Mouse (Mus musculus) CH12.LX (cell line): ENCODE data around the gene Htr6. TPM values are rescaled to one million over a fixed set of nuclear protein-coding genes. Genes with fewer than 3 reads are reported as not detected.

Experiments used
- DNase-seq: peaks from one replicate; pipeline ENCODE4 v3.0.0-alpha.2; 2013; ENCODE audit errors: extremely low read depth
- H3K27ac ChIP-seq: 2 replicates; pipeline ENCODE4 v1.5.1; 2012; ENCODE audit warnings: low read depth, mild to moderate bottlenecking, control low read depth, moderate library complexity; ENCODE audit not compliant: insufficient read depth
- H3K27me3 ChIP-seq: replicated peaks from 2 replicates; pipeline ENCODE3; 2012; ENCODE audit warnings: inconsistent platforms
- H3K36me3 ChIP-seq, 2 experiments: replicated peaks in 1 of 2; 2 replicates each; pipeline versions ENCODE3 to v1.6.1; 2012; ENCODE audit warnings: inconsistent platforms in 1 of 2, low read length in 1 of 2, mild to moderate bottlenecking in 1 of 2, mixed read lengths in 1 of 2, moderate library complexity in 1 of 2; ENCODE audit not compliant: control insufficient read depth in 1 of 2, insufficient read depth in 1 of 2
- H3K4me1 ChIP-seq, 2 experiments: 2 replicates each; pipeline ENCODE4 v1.6.1; 2012; ENCODE audit warnings: inconsistent platforms in 1 of 2, moderate library complexity in 1 of 2; ENCODE audit not compliant: insufficient read depth in 2 of 2, control insufficient read depth in 1 of 2
- H3K4me2 ChIP-seq: 2 replicates; pipeline ENCODE4 v1.6.1; 2012; ENCODE audit warnings: low read depth, mild to moderate bottlenecking, control low read depth; ENCODE audit not compliant: poor library complexity, insufficient read depth, severe bottlenecking
- H3K4me3 ChIP-seq, 3 experiments: fragments of 150-350 bp in 1 of 3; sonication (generic) in 1 of 3; replicated peaks in 1 of 3; 2 replicates each; pipeline versions ENCODE3 to v1.5.1; 2011 to 2012; ENCODE audit warnings: low read depth in 2 of 3, low read length in 2 of 3, mild to moderate bottlenecking in 2 of 3, moderate library complexity in 2 of 3, control low read depth in 1 of 3, improper control_type of control experiment in 1 of 3, inconsistent platforms in 1 of 3, mixed read lengths in 1 of 3; ENCODE audit not compliant: poor library complexity in 1 of 3
- H3K79me2 ChIP-seq: replicated peaks from 2 replicates; pipeline ENCODE4 v1.6.1; 2012; ENCODE audit warnings: mild to moderate bottlenecking, moderate library complexity; ENCODE audit not compliant: control insufficient read depth, poor library complexity, insufficient read depth, severe bottlenecking; ENCODE audit errors: extremely low read depth
- H3K9ac ChIP-seq: 2 replicates; pipeline ENCODE4 v1.6.1; 2012; ENCODE audit warnings: low read depth, mild to moderate bottlenecking, control low read depth, moderate library complexity; ENCODE audit not compliant: insufficient read depth
- H3K9me3 ChIP-seq: replicated peaks from 2 replicates; pipeline ENCODE3; 2012; ENCODE audit warnings: low read length, inconsistent platforms, mixed read lengths
- CHD1 ChIP-seq: IDR thresholded peaks from 2 replicates; pipeline ENCODE4 v1.6.1; 2012; ENCODE audit warnings: low read depth, low read length, improper control_type of control experiment, inconsistent platforms
- CHD2 ChIP-seq: IDR thresholded peaks from 2 replicates; pipeline ENCODE4 v1.6.1; 2011; ENCODE audit warnings: low read length, improper control_type of control experiment
- E2F4 ChIP-seq: IDR thresholded peaks from 2 replicates; pipeline ENCODE4 v1.6.1; 2011; ENCODE audit warnings: low read depth, low read length, improper control_type of control experiment; ENCODE audit not compliant: insufficient replicate concordance
- ELF1 ChIP-seq: IDR thresholded peaks from 2 replicates; pipeline ENCODE4 v1.6.1; 2014; ENCODE audit warnings: low read depth, mild to moderate bottlenecking, inconsistent platforms, low read length, improper control_type of control experiment
- EP300 ChIP-seq: IDR thresholded peaks from 2 replicates; pipeline ENCODE4 v1.6.1; 2011; ENCODE audit warnings: low read length, improper control_type of control experiment
- GABPA ChIP-seq: IDR thresholded peaks from 2 replicates; pipeline ENCODE4 v1.6.1; 2012; ENCODE audit warnings: low read depth, low read length, improper control_type of control experiment, inconsistent platforms; ENCODE audit not compliant: insufficient replicate concordance
- IRF4 ChIP-seq: IDR thresholded peaks from 2 replicates; pipeline ENCODE4 v1.6.1; 2014; ENCODE audit warnings: low read depth, mild to moderate bottlenecking, inconsistent platforms, low read length, improper control_type of control experiment
- JUN ChIP-seq: IDR thresholded peaks from 2 replicates; pipeline ENCODE4 v1.6.1; 2011; ENCODE audit warnings: low read depth, mild to moderate bottlenecking, low read length, improper control_type of control experiment, moderate library complexity; ENCODE audit not compliant: insufficient read depth
- KAT2A ChIP-seq: IDR thresholded peaks from 2 replicates; pipeline ENCODE4 v1.6.1; 2012; ENCODE audit warnings: low read length, improper control_type of control experiment, inconsistent platforms; ENCODE audit not compliant: insufficient replicate concordance
- MAX ChIP-seq: IDR thresholded peaks from 2 replicates; pipeline ENCODE4 v1.6.1; 2011; ENCODE audit warnings: low read length, improper control_type of control experiment
- MAZ ChIP-seq: IDR thresholded peaks from 2 replicates; pipeline ENCODE4 v1.6.1; 2012; ENCODE audit warnings: low read depth, mild to moderate bottlenecking, inconsistent platforms, low read length, improper control_type of control experiment, moderate library complexity
- MEF2A ChIP-seq: IDR thresholded peaks from 2 replicates; pipeline ENCODE4 v1.6.1; 2014; ENCODE audit warnings: low read depth, mild to moderate bottlenecking, inconsistent platforms, low read length, improper control_type of control experiment, borderline replicate concordance
- MXI1 ChIP-seq: IDR thresholded peaks from 2 replicates; pipeline ENCODE4 v1.6.1; 2011; ENCODE audit warnings: mild to moderate bottlenecking, low read depth, low read length, improper control_type of control experiment
- MYC ChIP-seq: IDR thresholded peaks from 2 replicates; pipeline ENCODE4 v1.6.1; 2011; ENCODE audit warnings: low read depth, mild to moderate bottlenecking, improper control_type of control experiment, low read length
- NRF1 ChIP-seq: IDR thresholded peaks from 2 replicates; pipeline ENCODE4 v1.6.1; 2014; ENCODE audit warnings: low read depth, mild to moderate bottlenecking, inconsistent platforms, low read length, improper control_type of control experiment, moderate library complexity
- POLR2AphosphoS2 ChIP-seq: IDR thresholded peaks from 2 replicates; pipeline ENCODE4 v1.6.1; 2011; ENCODE audit warnings: low read depth, low read length, improper control_type of control experiment
- RAD21 ChIP-seq: IDR thresholded peaks from 2 replicates; pipeline ENCODE4 v1.6.1; 2011; ENCODE audit warnings: low read depth, mild to moderate bottlenecking, low read length, improper control_type of control experiment, moderate library complexity
- RCOR1 ChIP-seq: conservative IDR thresholded peaks from 2 replicates; pipeline ENCODE4 v1.6.1; 2012; ENCODE audit warnings: low read depth, mild to moderate bottlenecking, inconsistent platforms, low read length, improper control_type of control experiment
- TBP ChIP-seq: conservative IDR thresholded peaks from 2 replicates; pipeline ENCODE4 v1.6.1; 2011; ENCODE audit warnings: low read depth, low read length, improper control_type of control experiment
- UBTF ChIP-seq: IDR thresholded peaks from 2 replicates; pipeline ENCODE4 v1.6.1; 2012; ENCODE audit warnings: low read depth, mild to moderate bottlenecking, inconsistent platforms, low read length, improper control_type of control experiment, moderate library complexity
- USF1 ChIP-seq: IDR thresholded peaks from 2 replicates; pipeline ENCODE4 v1.6.1; 2014; ENCODE audit warnings: low read depth, mild to moderate bottlenecking, inconsistent platforms, low read length, improper control_type of control experiment
- ZMIZ1 ChIP-seq: IDR thresholded peaks from 2 replicates; pipeline ENCODE4 v1.6.1; 2012; ENCODE audit warnings: low read depth, mild to moderate bottlenecking, inconsistent platforms, low read length, improper control_type of control experiment
- ZNF384 ChIP-seq: IDR thresholded peaks from 2 replicates; pipeline ENCODE4 v1.6.1; 2012; ENCODE audit warnings: low read depth, low read length, improper control_type of control experiment, inconsistent platforms
- dilution Hi-C: fragments of 300-500 bp; cut with MboI; formaldehyde crosslinking; loops from 2 replicates; pipeline ENCODE4 v1.14.3; 2020; ENCODE audit warnings: low sequenced_read_pairs; ENCODE audit not compliant: extremely low pct_unique_long_range_greater_than_20kb, extremely low pct_ligation_motif_present
- in situ Hi-C: fragments of 300-500 bp; cut with MboI; formaldehyde crosslinking; loops from 3 replicates; pipeline ENCODE4 v1.14.3; 2019; ENCODE audit warnings: low sequenced_read_pairs, low pct_ligation_motif_present, low pct_unique_long_range_greater_than_20kb, mixed read lengths
- polyA plus RNA-seq: library from polyadenylated mRNA; unstranded; fragments of >175 nt; gene quantifications from 2 replicates; pipeline ENCODE4 v1.2.1, GENCODE M21; 2012; ENCODE audit warnings: low read depth; ENCODE audit not compliant: insufficient read length
- total RNA-seq, 2 experiments: library from RNA; depleted of rRNA; stranded (reverse); fragments of 300-350 nt in 1 of 2; fragments of >200 nt in 1 of 2; gene quantifications; 2 replicates each; pipeline ENCODE4 v1.2.3; 2012 to 2014

Gene Htr6
- total and polyA plus RNA-seq, 3 experiments, result not detected

GRCm38 (mm10) chr4:139122557-139122956, 47.2 kb upstream of the Htr6 start:
- Histone ChIP-seq H3K36me3 (peaks cover 3 to 39% of the 10 kb centered on the region in 2 experiments), H3K79me2 (peaks cover 91% of the 10 kb centered on the region), H3K9me3 (peaks cover 10% of the 10 kb centered on the region), H3K4me1 (peaks cover 4 to 50% of the 10 kb centered on the region in 2 experiments; a peak in 3 of 4 replicates), H3K4me3 (no peak overlapping the region), H3K4me2 (no peak overlapping the region), H3K9ac (no peak overlapping the region), H3K27me3 (no peaks in the 10 kb centered on the region), H3K27ac (no peak overlapping the region)
- dilution Hi-C loops, result no loop called here
- in situ Hi-C loops, result no loop called here
- DNase-seq, result no peak
- TF ChIP-seq JUN (no peak), CHD2 (no peak), POLR2AphosphoS2 (no peak), MEF2A (no peak), ELF1 (no peak)

DNA sequence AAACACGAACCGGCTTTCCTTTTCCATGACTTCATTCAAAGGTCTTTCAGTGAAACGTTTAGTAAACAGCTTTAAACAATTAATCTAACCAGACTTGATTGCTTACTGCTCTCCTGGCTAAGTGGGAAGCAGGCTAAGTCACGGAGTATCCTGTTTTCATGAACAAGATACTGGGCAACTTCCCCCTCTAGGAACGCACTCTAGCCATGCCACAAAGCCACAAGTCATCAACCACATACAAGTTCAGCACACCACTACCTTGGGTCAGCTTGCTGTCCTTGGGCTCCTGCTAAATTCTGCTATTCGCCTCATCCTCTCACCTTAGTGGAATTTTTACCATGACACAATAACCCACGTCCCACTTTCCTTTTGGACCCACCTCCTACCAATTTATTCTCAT, 45.6 kb upstream of the Htr6 start:
- H3K9me3 ChIP-seq, result no peaks in the 10 kb centered on the region
- H3K4me2 ChIP-seq, result no peak overlapping the region
- H3K9ac ChIP-seq, result no peak overlapping the region
- peaks cover 6 to 54% of the 10 kb centered on the region in 2 experiments for H3K4me1 ChIP-seq
- H3K79me2 ChIP-seq, result peaks cover 91% of the 10 kb centered on the region
- no peak overlapping the region for H3K27ac ChIP-seq
- no peak overlapping the region for H3K4me3 ChIP-seq
- no peaks in the 10 kb centered on the region for H3K27me3 ChIP-seq
- peaks cover 0 to 37% of the 10 kb centered on the region in 2 experiments for H3K36me3 ChIP-seq
- dilution Hi-C loops, result no loop called here
- in situ Hi-C loops, result no loop called here
- no peak for DNase-seq
- no peak for TF ChIP-seq E2F4
- no peak for TF ChIP-seq IRF4
- TF ChIP-seq NRF1, result no peak

- Histone ChIP-seq H3K4me3 (no peak overlapping the region), H3K9ac (no peak overlapping the region)
- dilution Hi-C loops, result no loop called here
- no peak for DNase-seq
- in situ Hi-C loops, result no loop called here
- TF ChIP-seq KAT2A (no peak), ELF1 (no peak), RAD21 (no peak), MYC (no peak), GABPA (no peak), MAX (no peak), CHD1 (no peak), MXI1 (no peak), ZNF384 (no peak), EP300 (no peak), ZMIZ1 (no peak), POLR2AphosphoS2 (no peak), UBTF (no peak), MAZ (no peak), USF1 (no peak), TBP (no peak), RCOR1 (no peak), NRF1 (no peak)
- TF ChIP-seq, all 38 proteins: peak for 0
- peaks cover 6 to 56% of the 10 kb centered on the region in 2 experiments for H3K4me1 ChIP-seq
- peaks cover 0 to 38% of the 10 kb centered on the region in 2 experiments for H3K36me3 ChIP-seq
- H3K27me3 ChIP-seq, result no peaks in the 10 kb centered on the region
- H3K4me2 ChIP-seq, result no peak overlapping the region
- H3K79me2 ChIP-seq, result peaks cover 91% of the 10 kb centered on the region
- H3K9me3 ChIP-seq, result no peaks in the 10 kb centered on the region
- no peak overlapping the region for H3K27ac ChIP-seq
These were observed 45.0 kb upstream of the Htr6 start for GRCm38 (mm10) chr4:139120281-139120814.
